Mouse (Mus musculus): ENCODE data around the gene Gm28048.

DNA sequence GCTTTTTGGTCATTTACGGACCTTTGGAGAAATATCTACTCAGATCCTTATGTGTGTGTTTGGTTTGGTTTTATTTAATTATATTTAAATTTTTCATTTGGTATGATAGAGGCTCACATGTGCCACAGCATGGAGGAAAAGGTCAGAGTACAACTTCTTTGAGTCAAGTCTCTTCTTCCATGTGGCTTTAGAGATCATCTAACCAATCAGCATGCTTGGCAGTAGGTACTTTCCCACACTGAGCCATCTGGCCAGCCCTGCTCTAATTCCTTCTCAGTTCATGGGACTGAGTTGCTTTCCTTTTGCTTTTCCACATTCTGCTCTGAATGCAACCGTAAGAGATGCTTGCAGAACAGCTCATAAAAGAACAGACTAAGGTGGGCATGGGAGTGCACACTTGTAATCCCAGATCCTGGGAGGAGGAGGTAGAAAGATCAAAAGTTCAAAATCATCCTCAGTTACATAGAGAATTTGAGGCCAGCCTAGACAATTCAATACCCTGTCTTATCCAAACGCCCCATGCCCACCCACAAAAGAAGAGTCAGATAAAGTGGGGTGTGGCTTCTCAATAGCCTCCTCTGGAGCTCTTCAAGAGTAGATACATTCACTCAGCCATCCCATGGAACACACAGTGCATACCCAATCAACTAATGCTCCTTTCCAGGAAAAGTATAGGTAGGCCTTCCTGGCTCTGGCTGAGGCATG, 188.6 kb downstream of the Gm28048 start:
- no peak for TF ChIP-seq POLR2A (IDR thresholded peaks at IDR 0.05; ENCODE audit: low read depth, low read length)
- no peak for TF ChIP-seq CTCF (IDR thresholded peaks at IDR 0.05; ENCODE audit: extremely low read depth, insufficient read depth, insufficient read length, insufficient replicate concordance)
